Mouse (Mus musculus): ENCODE measurements at regions not wholly inside any gene's neighbourhood (a gene's known extent, or its start where the extent isn't known, plus 50 kb on each side); places are given as distances from the start of the nearest gene placed in this dataset.

DNA sequence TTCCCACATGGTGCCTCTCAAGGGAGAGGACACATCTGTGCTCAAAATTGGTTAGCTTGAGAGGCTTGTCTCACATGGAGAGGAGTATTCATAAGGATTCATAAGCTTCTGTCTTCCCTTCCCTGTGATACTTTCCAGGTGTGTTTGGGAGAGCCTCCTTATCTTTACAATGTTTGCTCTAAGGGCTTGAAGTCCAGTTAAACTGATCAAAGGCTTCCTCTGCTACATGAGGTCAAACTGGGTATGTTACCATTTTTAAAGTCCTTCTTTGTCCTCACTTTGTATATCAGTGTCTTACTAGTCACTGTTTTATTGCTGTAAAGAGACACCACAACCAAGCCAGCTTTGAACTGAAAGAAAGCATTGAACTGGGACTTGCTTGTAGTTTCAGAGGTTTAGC lies 98.1 kb upstream of the Mphosph6 start:
- TF ChIP-seq CTCF (IDR thresholded peaks at IDR 0.05; ENCODE audit: low read depth) (no peak), EP300 (IDR thresholded peaks at IDR 0.05; ENCODE audit: low read depth) (no peak)
